Mouse (Mus musculus) kidney, postnatal 0 days (tissue): ENCODE results near the gene Ctsf. TPM values are rescaled to one million over a fixed set of nuclear protein-coding genes. Genes with fewer than 3 reads are reported as not detected.

Experiments used
- ATAC-seq: fragments of 200-750 bp; cut with Nextera tagmentation; replicated peaks from 2 replicates; pipeline ENCODE4 v1.8.0; 2017; ENCODE audit warnings: low read depth, moderate number of reproducible peaks, moderate TSS enrichment, moderate library complexity; ENCODE audit not compliant: low FRiP score
- DNase-seq: peaks from one replicate; pipeline ENCODE4 v3.0.0-alpha.2; 2016; ENCODE audit warnings: low spot score
- H3K27ac ChIP-seq: fragments of 300-500 bp; sonication (generic); 2 replicates; pipeline ENCODE4 v1.5.1; 2014; ENCODE audit warnings: mild to moderate bottlenecking
- H3K27me3 ChIP-seq: fragments of 300-500 bp; sonication (generic); 2 replicates; pipeline ENCODE4 v1.6.1; 2014; ENCODE audit warnings: low read length, mixed read lengths; ENCODE audit not compliant: insufficient read depth
- H3K36me3 ChIP-seq: fragments of 300-500 bp; sonication (generic); 2 replicates; pipeline ENCODE4 v1.6.1; 2014; ENCODE audit warnings: low read length, mixed read lengths; ENCODE audit not compliant: insufficient read depth
- H3K4me1 ChIP-seq: fragments of 300-500 bp; sonication (generic); replicated peaks from 2 replicates; pipeline ENCODE4 v1.6.1; 2014; ENCODE audit warnings: antibody characterized with exemption, low read length, mixed read lengths; ENCODE audit not compliant: insufficient read depth
- H3K4me2 ChIP-seq: fragments of 300-500 bp; sonication (generic); 2 replicates; pipeline ENCODE4 v1.6.1; 2014; ENCODE audit warnings: mild to moderate bottlenecking, low read length, moderate library complexity, mixed read lengths
- H3K4me3 ChIP-seq: fragments of 300-500 bp; sonication (generic); replicated peaks from 2 replicates; pipeline ENCODE4 v1.5.1; 2014; ENCODE audit warnings: low read depth, low read length
- H3K9ac ChIP-seq: fragments of 300-500 bp; sonication (generic); 2 replicates; pipeline ENCODE4 v1.6.1; 2014; ENCODE audit warnings: low read depth, low read length
- H3K9me3 ChIP-seq: fragments of 300-500 bp; sonication (generic); replicated peaks from 2 replicates; pipeline ENCODE4 v1.6.1; 2016; ENCODE audit warnings: low read length, inconsistent platforms, mixed read lengths
- CTCF ChIP-seq: IDR thresholded peaks from 2 replicates; pipeline ENCODE4 v1.5.1; 2016; ENCODE audit warnings: antibody characterized with exemption, low read depth, mild to moderate bottlenecking, moderate library complexity
- WGBS: fragments of 180-500 bp; shearing (Covaris S2); extraction: QIAGEN DNeasy Blood & Tissue Kit; methylation state at CpG from one replicate; pipeline ENCODE4 v1.1.7; 2014; 5-methylcytosine and 5-hydroxymethylcytosine counted together
- polyA plus RNA-seq: library from polyadenylated mRNA; unstranded; fragments of >200 nt; fragmentation: Nextera tagmentation; extraction: Ambion mirVana; gene quantifications from 2 replicates; pipeline ENCODE4 v1.2.1, GENCODE M21; 2015

Gene Ctsf
- polyA plus RNA-seq, 1 experiment from 2014 or later, result 79.8 TPM

DNA sequence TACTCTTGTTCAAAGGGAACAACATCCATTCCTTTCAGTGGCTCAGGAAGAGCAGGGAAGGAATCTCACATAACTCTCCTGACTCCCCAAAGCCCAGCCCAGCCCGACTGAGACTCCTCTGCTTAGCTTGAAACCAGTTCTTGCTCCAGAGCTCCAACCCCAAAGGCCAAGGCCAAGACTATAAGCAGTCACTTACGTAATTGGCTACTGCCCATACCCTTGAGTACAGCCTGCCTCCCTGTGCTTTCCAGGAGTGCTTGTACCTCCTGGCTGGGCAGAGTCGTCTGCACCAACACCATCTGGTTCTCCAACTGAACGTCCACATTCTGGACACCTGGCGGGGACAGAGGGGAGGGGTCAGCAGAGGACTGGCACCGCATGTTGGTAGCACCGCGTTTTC is 21.0 kb upstream of the Ctsf start:
- WGBS, result 83% methylated on average over 8 of the region's 8 CpGs
- no peak overlapping the region for H3K4me3 ChIP-seq
- no peaks in the 10 kb centered on the region for H3K9me3 ChIP-seq
- H3K4me2 ChIP-seq, result no peak overlapping the region
- H3K27me3 ChIP-seq, result no peaks in the 10 kb centered on the region
- DNase-seq (no peak), ATAC-seq (no peak)
- H3K4me1 ChIP-seq, result 0 out of 2 replicates have a peak, but pooled peaks cover 4% of the 10 kb centered on the region
- no peak for TF ChIP-seq CTCF
- H3K9ac ChIP-seq, result no peak overlapping the region
- H3K36me3 ChIP-seq, result 0 out of 2 replicates have a peak, but pooled peaks cover 2% of the 10 kb centered on the region
- H3K27ac ChIP-seq, result no peak overlapping the region

DNA sequence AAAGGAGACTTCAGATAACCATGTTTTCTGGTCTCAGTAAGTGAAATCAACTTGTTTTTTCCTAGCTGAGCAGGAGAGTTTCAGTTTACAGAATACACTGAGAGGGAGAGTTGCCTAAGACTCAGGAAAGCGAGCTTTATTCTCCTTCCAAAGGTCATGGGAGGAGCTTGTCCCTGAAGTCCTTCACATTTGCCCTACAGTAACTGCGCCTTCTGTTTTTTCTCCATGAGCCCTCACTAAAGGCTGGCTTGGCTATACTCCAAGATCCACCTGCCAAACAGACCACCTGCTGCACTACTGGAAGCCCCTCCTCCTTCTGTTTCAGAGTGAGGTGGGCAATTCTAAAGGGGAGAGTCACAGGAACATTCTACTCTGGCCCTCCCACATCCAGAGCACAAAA is 18.8 kb upstream of the Ctsf start:
- no peak for DNase-seq
- H3K4me1 ChIP-seq, result 0 out of 2 replicates have a peak, but pooled peaks cover 7% of the 10 kb centered on the region

DNA sequence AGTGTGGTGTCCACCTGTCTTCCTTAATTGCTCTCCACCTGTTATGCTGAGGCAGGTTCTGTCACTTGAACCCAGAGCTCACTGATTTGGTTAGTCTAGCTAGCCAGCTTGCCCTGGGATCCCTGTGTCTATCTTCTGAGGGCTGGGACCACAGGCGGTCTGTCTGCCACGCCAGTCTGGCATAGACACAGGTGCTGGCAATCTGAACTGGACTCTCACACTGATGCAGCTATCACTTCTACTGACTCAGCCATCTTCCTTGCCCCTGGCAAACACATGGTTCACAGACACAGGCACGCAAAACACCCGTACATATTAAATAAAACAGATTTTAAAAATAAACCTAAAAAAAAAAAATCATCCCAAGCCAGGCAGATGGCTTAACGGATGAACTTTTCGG is 17.9 kb upstream of the Ctsf start:
- ATAC-seq, result no peak
- Histone ChIP-seq H3K9me3 (no peaks in the 10 kb centered on the region), H3K27ac (no peak overlapping the region), H3K36me3 (0 out of 2 replicates have a peak, but pooled peaks cover 2% of the 10 kb centered on the region), H3K27me3 (no peaks in the 10 kb centered on the region; the same call in 1 of the 2 replicates), H3K4me1 (0 out of 2 replicates have a peak, but pooled peaks cover 7% of the 10 kb centered on the region), H3K4me2 (no peak overlapping the region), H3K9ac (no peak overlapping the region), H3K4me3 (no peak overlapping the region)
- DNase-seq, result no peak
- TF ChIP-seq CTCF, result no peak
- 94% methylated on average over 6 of the region's 6 CpGs for WGBS

More for the DNA sequence above, 18.8 kb upstream of the Ctsf start:
- Histone ChIP-seq H3K9me3 (no peaks in the 10 kb centered on the region), H3K9ac (no peak overlapping the region), H3K27ac (no peak overlapping the region; the same call in 1 of the 2 replicates), H3K27me3 (no peaks in the 10 kb centered on the region; the same call in 1 of the 2 replicates), H3K4me2 (no peak overlapping the region), H3K36me3 (0 out of 2 replicates have a peak, but pooled peaks cover 2% of the 10 kb centered on the region), H3K4me3 (no peak overlapping the region)
- WGBS, result 67% methylated on average over 2 of the region's 2 CpGs
- no peak for TF ChIP-seq CTCF
- ATAC-seq, result no peak

- Histone ChIP-seq H3K4me2 (peak overlapping the region; percentile 94), H3K9me3 (no peaks in the 10 kb centered on the region), H3K36me3 (0 out of 2 replicates have a peak, but pooled peaks cover 2% of the 10 kb centered on the region), H3K4me3 (peak overlapping the region; percentile 55), H3K27me3 (no peaks in the 10 kb centered on the region; the same call in 1 of the 2 replicates), H3K27ac (peak overlapping the region; percentile 60), H3K4me1 (0 out of 2 replicates have a peak, but pooled peaks cover 7% of the 10 kb centered on the region), H3K9ac (peak overlapping the region; percentile 72)
- WGBS, result 24% methylated on average over 10 of the region's 10 CpGs
- DNase-seq (peak; percentile 22), ATAC-seq (peak; percentile 18; the same call in 1 of the 2 replicates)
- no peak for TF ChIP-seq CTCF
Observed at GRCm38 (mm10) chr19:4838526-4839140, 16.3 kb upstream of the Ctsf start.

GRCm38 (mm10) chr19:4839149-4839548 is 15.8 kb upstream of the Ctsf start, which contains the start of the genes Ccs and Ccdc87:
Gene Ccs (minus strand): TSS chr19:4839332.
Gene Ccdc87 (plus strand): TSS chr19:4839366.
- ATAC-seq (peak; percentile 98), DNase-seq (peak; percentile 98)
- Histone ChIP-seq H3K9ac (peak within 1 kb of the TSS; percentile 72), H3K4me1 (0 out of 2 replicates have a peak, but pooled peaks cover 7% of the 10 kb centered on the region), H3K27ac (peak within 1 kb of the TSS; percentile 60), H3K9me3 (no peaks in the 10 kb centered on the region), H3K4me3 (peak within 1 kb of the TSS; percentile 55), H3K27me3 (no peaks in the 10 kb centered on the region; the same call in 1 of the 2 replicates), H3K36me3 (0 out of 2 replicates have a peak, but pooled peaks cover under 1% of the 10 kb centered on the region), H3K4me2 (peak within 1 kb of the TSS; percentile 94)
- TF ChIP-seq CTCF, result peak; percentile 28; the same call in 1 of the 2 replicates
- whole genome bisulfite sequencing, result under 1% methylated on average over 25 of the region's 25 CpGs

GRCm38 (mm10) chr19:4840848-4841247 is 14.1 kb upstream of the Ctsf start:
- Histone ChIP-seq H3K36me3 (no peaks in the 10 kb centered on the region), H3K27ac (no peak overlapping the region), H3K4me3 (no peak overlapping the region), H3K4me2 (no peak overlapping the region), H3K4me1 (0 out of 2 replicates have a peak, but pooled peaks cover 7% of the 10 kb centered on the region), H3K9ac (no peak overlapping the region), H3K27me3 (no peaks in the 10 kb centered on the region; the same call in 1 of the 2 replicates), H3K9me3 (no peaks in the 10 kb centered on the region)
- DNase-seq, result no peak
- TF ChIP-seq CTCF, result no peak
- WGBS, result 84% methylated on average over 9 of the region's 9 CpGs
- ATAC-seq, result no peak
